Mouse (Mus musculus): Measurements from ENCODE around the gene Stc2.

Gene Stc2

DNA sequence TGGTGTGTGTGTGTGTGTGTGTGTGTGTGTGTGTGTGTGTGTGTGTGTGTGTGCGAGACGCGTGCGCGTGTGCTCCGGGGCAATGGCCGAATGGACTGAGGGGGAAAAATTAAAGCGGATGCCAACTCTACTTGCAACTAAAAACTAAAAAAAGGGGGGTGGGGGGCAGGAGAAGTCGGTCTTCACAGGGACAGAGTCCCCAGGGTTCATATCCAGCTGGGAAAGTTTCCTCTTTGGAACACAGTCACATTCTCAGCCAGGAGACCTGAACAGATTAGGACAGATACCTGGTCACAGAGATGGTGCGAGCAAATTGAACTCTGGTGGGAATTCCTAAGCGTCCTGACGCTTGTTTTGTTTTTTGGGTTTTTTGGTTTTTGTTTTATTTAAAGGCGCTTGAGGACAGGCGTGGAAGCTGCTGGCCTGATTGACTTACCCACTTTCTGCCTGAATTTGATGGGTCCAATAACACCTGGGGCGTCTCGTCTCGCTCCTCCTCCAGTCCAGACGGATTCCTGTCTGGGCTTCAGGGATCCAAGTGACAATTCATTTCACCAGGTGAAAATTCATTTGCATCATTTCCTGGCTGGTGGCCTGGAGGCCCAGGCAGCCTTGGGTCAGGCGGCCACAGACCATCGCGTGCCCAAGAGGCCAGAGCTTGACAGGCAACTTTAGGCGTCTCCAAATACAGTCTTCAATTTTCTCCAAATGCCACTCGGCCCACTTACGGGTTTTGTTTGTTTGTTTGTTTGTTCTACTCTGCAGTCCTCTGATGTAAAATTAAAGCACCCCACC lies 759 bp upstream of the Stc2 start:
- POLR2A ChIA-PET = interaction anchor here (0.5 to 6.1 kb wide), 39 partner anchors 8 to 1772 kb away, joined by 3 to 78 read pairs (median 4); partner anchors contain the start of genes 4930505A04Rik (in 1 of the 4), Asb3 (in 1 of the 4), Chac2 (in 1 of the 4) and Gpr75 (in 1 of the 4)
- CTCF ChIA-PET = interaction anchor here in 3 of 4 experiments (0.7 to 2.0 kb wide), 3 partner anchors 238 to 384 kb away, joined by 7 to 14 read pairs (median 8); partner anchors contain the start of gene Chac2 (in 1 of the 3)

DNA sequence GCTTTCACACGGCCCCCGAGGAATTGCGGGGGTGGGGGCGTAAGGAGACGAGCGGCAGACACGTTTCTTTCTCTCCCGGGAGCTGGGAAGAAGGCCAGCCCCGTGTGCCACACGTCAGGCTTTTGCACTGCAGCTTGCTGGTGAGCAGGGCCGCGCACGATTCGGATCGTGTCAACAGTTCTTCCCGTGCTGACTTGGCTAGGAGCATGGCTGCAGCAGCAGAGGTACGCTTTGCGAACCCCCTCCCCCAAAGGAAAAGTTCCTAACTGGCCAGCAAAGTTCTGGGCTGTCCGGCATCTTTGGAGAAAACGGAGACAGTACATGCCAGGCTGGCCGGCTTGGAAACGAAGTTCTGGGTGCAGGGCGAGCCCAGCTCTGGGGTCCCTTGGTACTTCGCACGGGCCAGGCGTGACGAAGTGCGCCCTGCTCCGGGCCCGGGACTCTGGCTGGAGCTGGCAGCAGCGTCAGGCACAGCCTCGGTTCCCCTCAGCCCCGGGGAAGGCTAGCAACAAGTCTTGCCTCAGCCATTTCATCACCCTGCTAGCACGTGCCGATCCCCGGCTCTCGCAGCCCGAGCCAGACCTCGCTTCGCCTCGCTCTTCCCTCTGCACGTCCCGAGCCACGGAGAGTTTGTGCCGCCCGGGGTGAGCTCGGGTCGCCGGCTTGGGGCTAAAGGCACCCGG lies 768 bp downstream of the Stc2 start:
- POLR2A ChIA-PET = interaction anchor here (0.5 to 6.1 kb wide), 43 partner anchors 8 to 1491 kb away, joined by 3 to 78 read pairs (median 4); partner anchors contain the start of genes Asb3 (in 2 of the 4), 4930505A04Rik (in 1 of the 4), Chac2 (in 1 of the 4) and Gpr75 (in 1 of the 4)
- CTCF ChIA-PET = interaction anchor here in 3 of 4 experiments (0.5 to 2.0 kb wide), 5 partner anchors 239 to 661 kb away, joined by 3 to 14 read pairs (median 4); no protein-coding TSS in a partner anchor

DNA sequence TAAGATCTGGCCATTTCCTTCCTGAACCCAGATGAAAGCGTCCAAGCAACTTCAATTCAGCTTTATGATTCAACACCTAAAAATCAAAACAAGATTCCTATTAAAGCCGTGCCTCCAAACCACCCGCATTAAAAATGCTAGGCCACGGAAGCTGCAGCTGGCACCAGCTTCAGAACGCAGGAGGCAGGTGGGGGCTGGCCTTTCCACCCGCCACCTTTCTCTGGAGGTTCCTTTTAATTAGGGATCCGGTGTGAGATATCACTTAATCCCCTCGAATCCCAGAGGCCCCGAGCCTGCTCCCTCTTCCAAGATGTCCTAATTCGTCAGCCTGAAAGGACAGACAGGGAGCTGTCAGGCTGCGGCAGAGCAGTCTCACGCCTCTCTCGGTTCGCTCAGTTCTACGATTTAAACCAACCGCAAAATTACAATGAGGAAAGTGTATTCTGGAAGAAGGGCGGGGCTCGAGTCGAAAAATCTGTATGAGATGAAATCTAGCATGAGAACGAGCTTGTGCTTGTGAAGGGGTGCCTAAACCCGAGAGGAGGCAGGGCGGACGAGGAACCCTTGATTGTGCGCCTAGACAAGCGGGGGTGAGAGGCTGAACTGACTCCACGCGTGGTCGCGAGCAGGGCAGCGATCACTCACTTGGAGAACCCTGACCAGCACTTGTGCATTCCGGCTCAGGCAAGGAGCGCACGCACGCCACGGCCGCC lies 1.5 kb downstream of the Stc2 start:
- ChIA-PET POLR2A (interaction anchor here (0.5 to 6.1 kb wide), 12 partner anchors 8 to 1491 kb away, joined by 3 to 78 read pairs (median 4); partner anchors contain the start of gene Asb3 (in 1 of the 4)), CTCF (interaction anchor here in 2 of 4 experiments (0.5 to 2.0 kb wide), 3 partner anchors 269 to 297 kb away, joined by 3 to 7 read pairs (median 4); no protein-coding TSS in a partner anchor)

DNA sequence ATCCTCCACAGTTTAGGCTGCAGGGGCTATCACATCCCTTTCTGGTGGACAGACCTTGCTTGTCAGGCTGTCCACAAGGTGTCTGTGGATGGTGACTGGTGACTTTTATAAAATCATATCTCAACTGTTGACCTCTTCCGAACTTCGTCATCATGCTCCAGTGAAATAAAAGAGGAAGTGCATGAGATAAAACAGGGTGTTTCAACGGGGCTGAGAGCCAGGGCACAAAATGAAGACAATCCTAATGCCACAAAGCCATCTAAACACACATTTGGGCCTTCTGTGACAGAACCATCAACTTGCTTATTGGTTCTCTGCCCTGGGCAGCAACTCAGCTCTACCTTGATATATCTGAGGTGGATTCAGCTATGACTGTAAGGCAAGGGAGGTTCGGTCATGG lies 3.0 kb downstream of the Stc2 start:
- CTCF ChIA-PET = no interaction called here
- POLR2A ChIA-PET = interaction anchor here in 2 of 4 experiments (0.6 to 6.1 kb wide), 2 partner anchors 10 to 222 kb away, joined by 3 to 78 read pairs; no protein-coding TSS in a partner anchor

DNA sequence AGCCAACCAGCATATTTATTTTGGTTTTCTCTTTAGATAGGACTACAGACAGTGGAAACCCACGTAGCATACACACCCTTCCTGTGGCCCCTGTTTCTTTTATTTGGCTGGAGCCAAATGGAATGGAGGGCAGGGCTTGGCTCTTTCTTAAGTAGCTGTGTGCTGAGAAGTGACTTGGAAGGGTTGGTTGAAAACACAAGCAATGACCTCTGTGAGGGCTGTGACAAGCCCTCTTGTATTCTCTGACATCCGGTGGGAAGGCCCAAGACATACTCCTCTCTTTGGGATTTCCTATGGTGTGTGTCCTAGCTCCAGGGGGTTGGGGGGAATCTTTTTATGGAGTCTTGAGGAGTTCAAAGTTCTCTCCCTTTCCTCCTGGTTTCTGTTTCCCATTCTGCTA lies 3.5 kb downstream of the Stc2 start:
- ChIA-PET POLR2A (interaction anchor here (0.6 to 6.1 kb wide), 5 partner anchors 10 to 505 kb away, joined by 3 to 78 read pairs (median 3); no protein-coding TSS in a partner anchor), CTCF (no interaction called here)

DNA sequence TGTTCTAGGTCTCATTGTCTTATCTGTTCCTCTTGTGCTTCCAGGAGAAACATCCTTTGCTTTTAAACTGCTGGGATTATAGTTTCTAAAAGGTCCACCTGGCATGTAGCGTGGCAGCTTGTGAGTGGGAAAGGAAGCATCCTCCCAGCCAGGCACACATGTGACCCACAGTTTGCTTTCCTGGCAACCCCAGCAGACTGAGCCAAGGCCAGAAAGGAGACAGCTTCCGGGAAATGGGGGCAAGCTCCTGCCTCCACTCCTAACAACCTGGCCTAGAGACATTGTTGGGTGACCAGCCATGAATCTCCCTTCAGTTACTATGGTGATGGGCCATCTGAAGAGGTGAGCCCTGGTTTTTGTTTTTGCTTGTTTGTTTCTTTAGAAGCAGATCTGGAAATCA lies 3.9 kb downstream of the Stc2 start:
- CTCF ChIA-PET = no interaction called here
- POLR2A ChIA-PET = interaction anchor here in 3 of 4 experiments (0.6 to 6.1 kb wide), 7 partner anchors 7 to 505 kb away, joined by 3 to 78 read pairs (median 3); no protein-coding TSS in a partner anchor

DNA sequence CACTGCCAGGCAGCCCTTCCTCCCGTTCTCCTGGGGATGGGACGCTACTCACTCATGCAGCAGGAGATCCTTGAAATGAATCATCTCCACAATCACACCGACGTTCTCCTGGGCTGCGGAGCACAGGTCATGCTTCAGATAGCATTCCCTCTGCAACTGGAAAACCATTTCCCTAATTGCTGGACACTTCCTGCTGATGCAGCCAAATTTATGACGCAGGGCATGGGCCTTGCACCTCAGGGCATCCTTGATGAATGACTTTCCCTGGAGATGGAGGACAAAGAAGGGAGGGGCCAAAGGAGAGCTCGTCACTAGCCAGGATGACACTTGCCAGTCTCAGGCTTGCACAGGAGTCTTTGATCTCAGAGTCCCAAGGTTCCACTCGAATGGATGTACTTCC lies 4.6 kb downstream of the Stc2 start:
- ChIA-PET CTCF (no interaction called here), POLR2A (interaction anchor here in 1 of 4 experiments (0.9 to 6.1 kb wide), 4 partner anchors 8 to 70 kb away, joined by 3 to 78 read pairs (median 3); no protein-coding TSS in a partner anchor)

DNA sequence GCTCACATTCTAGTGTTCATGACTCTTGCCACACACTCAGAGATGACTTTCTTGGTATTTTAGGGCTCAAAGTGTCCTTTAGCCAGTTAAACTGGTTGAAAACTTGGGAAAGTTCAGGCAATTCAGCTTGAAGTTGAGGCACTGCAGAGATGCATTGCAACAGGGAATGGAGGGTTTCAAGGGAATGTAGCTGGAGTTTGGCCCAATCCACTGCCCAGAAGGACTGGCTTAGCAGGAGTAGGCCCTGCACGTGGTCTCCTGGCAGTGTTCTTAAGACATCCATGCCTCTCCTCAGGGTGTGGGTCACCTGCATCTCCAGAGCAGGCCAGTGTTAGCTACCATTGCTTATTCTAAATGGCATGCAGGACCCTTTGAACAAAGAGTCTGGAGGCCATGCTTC lies 7.0 kb downstream of the Stc2 start:
- ChIA-PET CTCF (no interaction called here), POLR2A (interaction anchor here in 1 of 4 experiments (1.8 kb wide), 1 partner anchor 8 kb away, joined by 6 read pairs; no protein-coding TSS in a partner anchor)

DNA sequence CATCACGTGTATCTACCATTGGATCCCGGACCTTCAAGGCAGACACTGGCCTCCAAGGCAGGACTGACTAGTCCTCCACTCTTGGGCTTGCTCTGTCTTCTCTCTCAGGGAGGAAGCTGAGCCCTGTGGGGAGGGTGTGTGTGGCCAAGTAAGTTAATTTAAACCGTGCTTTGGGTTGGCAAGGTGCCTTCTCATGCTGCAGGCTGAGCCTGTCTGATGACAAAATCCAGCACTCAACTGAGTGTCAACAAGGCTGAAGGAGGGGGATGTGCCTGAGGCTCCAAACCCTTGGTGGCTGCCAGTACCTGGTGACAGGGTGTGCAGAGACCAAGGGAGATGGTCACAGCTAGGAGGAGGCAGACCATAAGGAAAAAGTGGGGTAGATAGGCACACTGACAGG lies 7.5 kb downstream of the Stc2 start:
- POLR2A ChIA-PET = interaction anchor here in 1 of 4 experiments (1.0 to 1.8 kb wide), 2 partner anchors 9 to 11 kb away, joined by 5 to 6 read pairs; no protein-coding TSS in a partner anchor
- CTCF ChIA-PET = no interaction called here

DNA sequence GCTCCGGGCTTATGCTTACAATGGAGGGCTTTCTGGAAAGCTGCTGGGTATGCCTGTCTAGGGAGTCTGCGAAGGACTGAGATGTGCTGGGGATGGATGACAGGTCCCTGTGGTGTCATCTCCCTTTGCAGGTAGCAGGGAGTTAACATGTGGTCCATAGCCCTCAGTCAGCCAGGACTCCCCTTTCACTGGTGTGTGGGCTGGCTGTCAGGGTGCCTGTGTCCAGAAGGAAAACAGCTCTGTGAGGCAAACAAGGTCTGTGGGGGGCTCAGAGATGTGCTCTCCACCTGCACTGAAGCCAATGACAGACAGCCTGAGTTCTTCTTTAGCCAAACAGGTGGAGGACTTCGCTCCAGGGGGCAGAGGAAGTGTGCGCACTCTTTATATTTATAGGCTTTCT lies 8.8 kb downstream of the Stc2 start:
- CTCF ChIA-PET = no interaction called here
- POLR2A ChIA-PET = interaction anchor here in 3 of 4 experiments (0.6 to 9.8 kb wide), 6 partner anchors 7 to 22 kb away, joined by 3 to 78 read pairs (median 8); partner anchors contain the start of gene Stc2 (in 3 of the 3)

DNA sequence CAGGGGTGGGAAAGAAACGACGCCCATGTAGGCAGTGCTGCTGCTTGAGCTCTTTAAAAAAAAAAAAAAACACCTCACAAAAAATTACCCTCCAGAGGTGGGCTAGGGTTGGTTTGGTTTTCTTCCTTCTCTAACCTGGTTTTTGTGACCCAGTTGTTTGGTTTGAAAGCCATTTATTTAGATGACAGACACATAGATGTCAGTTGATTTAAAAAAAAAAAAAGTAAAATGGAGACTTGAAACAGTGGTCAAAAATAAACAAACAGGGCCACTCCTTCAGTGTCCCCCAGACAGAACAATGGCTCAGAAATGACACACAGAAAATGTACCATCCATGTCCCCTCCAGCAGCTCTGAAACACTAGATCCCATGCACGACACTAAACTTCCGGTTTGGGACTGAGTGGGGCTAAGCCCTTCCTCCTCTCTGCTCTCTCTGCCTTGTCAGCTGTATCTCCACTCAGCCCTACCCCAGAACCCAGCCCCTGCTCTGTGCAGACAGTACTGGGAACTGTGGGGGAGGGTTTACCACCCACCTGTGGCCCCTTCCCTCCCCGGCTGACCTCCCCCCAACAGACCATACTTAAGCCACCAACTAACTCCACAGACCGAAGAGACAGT lies 10.5 kb downstream of the Stc2 start:
- ChIA-PET CTCF (interaction anchor here in 1 of 4 experiments (0.5 kb wide), 1 partner anchor 430 kb away, joined by 3 read pairs; no protein-coding TSS in a partner anchor), POLR2A (interaction anchor here (0.6 to 9.8 kb wide), 9 partner anchors 8 to 745 kb away, joined by 3 to 78 read pairs (median 8); partner anchors contain the start of gene Stc2 (in 3 of the 4))

DNA sequence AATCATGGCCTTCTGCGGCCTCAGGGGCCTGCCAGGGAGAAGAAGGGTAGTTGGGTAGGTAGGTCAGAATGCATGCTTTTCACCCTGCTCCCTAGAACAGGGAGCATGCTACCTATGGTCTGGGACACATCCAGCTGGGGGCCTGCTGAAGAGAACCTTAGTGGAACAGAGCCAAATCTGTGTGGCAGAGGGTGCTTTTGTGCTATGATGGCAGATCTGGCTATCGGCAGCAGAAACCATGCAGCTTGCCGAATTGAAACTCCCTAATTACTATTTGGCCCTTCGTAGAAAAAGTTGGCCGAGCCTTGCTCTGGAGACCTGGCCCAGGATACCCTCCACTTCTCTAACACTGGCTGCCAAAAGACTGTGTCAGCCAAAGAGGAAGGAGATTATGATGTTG lies 11.4 kb downstream of the Stc2 start:
- ChIA-PET POLR2A (interaction anchor here (0.8 to 9.8 kb wide), 7 partner anchors 10 to 51 kb away, joined by 3 to 78 read pairs (median 8); partner anchors contain the start of gene Stc2 (in 3 of the 4)), CTCF (no interaction called here)

DNA sequence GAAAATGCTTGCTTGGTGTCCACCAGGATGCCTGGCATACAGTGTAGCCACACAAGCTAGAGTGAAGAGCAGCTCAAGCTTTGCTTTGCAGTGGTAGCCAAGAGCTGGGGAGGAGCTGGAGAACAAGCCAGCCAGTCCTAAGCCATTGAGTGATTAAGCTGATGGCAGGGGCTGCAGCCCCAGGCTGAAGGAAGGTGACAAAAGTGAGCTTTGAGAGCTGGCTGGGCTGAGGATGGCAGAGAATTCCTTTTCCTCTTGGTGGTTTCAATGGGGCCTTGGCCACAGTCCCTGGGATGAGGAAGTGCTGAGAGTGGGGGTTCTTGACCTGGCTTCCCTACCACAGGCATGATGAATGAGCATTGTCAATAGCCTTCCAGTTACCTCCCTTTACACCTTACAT lies 13.0 kb downstream of the Stc2 start:
- ChIA-PET CTCF (no interaction called here), POLR2A (interaction anchor here in 2 of 4 experiments (1.1 to 9.8 kb wide), 2 partner anchors 11 to 513 kb away, joined by 3 to 78 read pairs; partner anchors contain the start of gene Stc2 (in 1 of the 2))

DNA sequence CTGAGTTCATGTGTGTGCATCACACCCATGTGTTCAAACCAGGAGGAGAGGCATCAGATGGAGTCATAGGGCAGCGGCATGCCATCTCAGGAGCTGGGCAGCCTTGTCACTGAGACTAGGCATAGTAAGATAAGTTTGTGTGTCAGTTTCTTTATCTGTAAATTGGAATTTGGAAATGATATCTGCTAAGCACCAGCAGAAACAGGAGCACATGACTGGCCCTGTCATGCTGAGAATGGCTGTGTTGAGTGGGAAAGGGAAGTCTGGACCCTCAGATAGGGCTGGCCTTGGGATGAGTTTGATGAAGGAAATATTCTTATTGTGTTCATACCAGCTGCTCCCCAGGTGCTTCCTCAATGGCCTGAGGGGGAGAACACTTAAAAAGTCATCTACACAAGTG lies 14.1 kb downstream of the Stc2 start:
- CTCF ChIA-PET = no interaction called here
- POLR2A ChIA-PET = interaction anchor here in 2 of 4 experiments (0.7 to 9.8 kb wide), 2 partner anchors 13 to 14 kb away, joined by 5 to 78 read pairs; partner anchors contain the start of gene Stc2 (in 2 of the 2)

DNA sequence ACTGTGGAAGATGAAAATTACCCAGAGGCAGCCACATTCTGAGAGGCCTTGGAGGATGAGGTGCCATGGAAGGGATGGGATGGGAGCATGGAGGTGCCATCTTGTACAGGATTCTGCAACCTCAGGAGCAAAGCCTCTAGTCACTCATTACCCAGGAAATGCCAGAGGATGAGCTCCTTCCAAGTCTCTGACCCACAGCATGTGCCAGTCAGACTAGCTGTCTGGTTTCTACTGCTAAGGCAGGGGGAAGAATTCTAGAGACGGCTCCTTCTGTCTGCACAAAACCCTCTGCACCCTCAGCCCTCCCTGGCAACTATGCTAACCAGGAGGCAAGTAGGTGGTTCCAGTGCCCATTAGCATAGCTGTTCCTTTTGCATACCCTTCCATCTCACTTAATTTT lies 15.4 kb downstream of the Stc2 start:
- ChIA-PET POLR2A (interaction anchor here in 1 of 4 experiments (9.8 kb wide), 1 partner anchor 14 kb away, joined by 78 read pairs; the partner anchor contains the start of gene Stc2), CTCF (no interaction called here)
